Mouse (Mus musculus): ENCODE data around the gene Mitd1. TPM values are rescaled to one million over a fixed set of nuclear protein-coding genes. Genes with fewer than 3 reads are reported as not detected.

Gene Mitd1
- polyA plus RNA-seq, 1 experiment from 2014 or later = 29.0 TPM

- ATAC-seq = peak; percentile 99
- Histone ChIP-seq H3K27ac (ENCODE audit: low read length) (peak overlapping the region; percentile 94), H3K4me1 (ENCODE audit: control insufficient read depth, insufficient read depth, low read length) (0 out of 2 replicates have a peak, but pooled peaks cover 5% of the 10 kb centered on the region), H3K9me3 (ENCODE audit: control insufficient read depth, low read length) (no peaks in the 10 kb centered on the region), H3K4me3 (ENCODE audit: low read length) (peak overlapping the region; percentile 56), H3K4me2 (ENCODE audit: low read depth, low read length) (peak overlapping the region; percentile 70), H3K36me3 (ENCODE audit: control insufficient read depth, insufficient read depth, low read length) (no peaks in the 10 kb centered on the region), H3K27me3 (replicated peaks; ENCODE audit: control insufficient read depth, insufficient read depth, low read length) (no peaks in the 10 kb centered on the region), H3K9ac (ENCODE audit: low read depth, low read length) (peak overlapping the region; percentile 75)
- WGBS = 1% methylated on average over 90 of the region's 90 CpGs
These were observed 25.5 kb downstream of the Mitd1 start for GRCm38 (mm10) chr1:37864511-37865400.

GRCm38 (mm10) chr1:37850696-37851095 lies 39.5 kb downstream of the Mitd1 start:
- Histone ChIP-seq H3K9ac (ENCODE audit: low read depth, low read length) (no peak overlapping the region), H3K9me3 (ENCODE audit: control insufficient read depth, low read length) (no peaks in the 10 kb centered on the region), H3K4me1 (ENCODE audit: control insufficient read depth, insufficient read depth, low read length) (no peaks in the 10 kb centered on the region), H3K27me3 (replicated peaks; ENCODE audit: control insufficient read depth, insufficient read depth, low read length) (no peaks in the 10 kb centered on the region), H3K4me3 (ENCODE audit: low read length) (no peak overlapping the region), H3K4me2 (ENCODE audit: low read depth, low read length) (no peak overlapping the region), H3K27ac (ENCODE audit: low read length) (no peak overlapping the region), H3K36me3 (ENCODE audit: control insufficient read depth, insufficient read depth, low read length) (no peaks in the 10 kb centered on the region)
- ATAC-seq = no peak
- 60% methylated on average over 2 of the region's 2 CpGs for WGBS

DNA sequence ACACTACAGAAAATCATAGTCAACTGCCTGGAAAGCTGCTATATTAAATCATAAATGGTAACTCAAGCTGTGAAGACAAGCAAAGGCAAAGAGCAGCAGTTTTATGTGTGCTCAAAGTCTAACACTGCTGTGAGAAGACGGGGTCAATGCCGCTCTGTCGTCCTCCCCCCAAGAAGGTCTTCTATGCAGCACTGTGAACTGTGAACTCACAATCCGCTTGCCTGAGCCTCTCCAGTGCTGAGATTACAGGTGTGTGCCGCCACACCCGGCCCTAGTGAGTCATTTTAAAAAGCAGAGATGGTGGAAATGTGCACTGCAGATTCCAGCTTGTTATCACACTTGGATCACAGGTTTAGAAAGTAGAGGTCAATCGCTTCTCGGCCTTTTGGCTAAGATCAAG lies 43.3 kb downstream of the Mitd1 start:
- 71% methylated on average over 8 of the region's 8 CpGs for WGBS

GRCm38 (mm10) chr1:37831681-37832080 lies 58.5 kb downstream of the Mitd1 start:
- H3K9me3 ChIP-seq (ENCODE audit: control insufficient read depth, low read length) = no peaks in the 10 kb centered on the region
- ATAC-seq = no peak
- H3K9ac ChIP-seq (ENCODE audit: low read depth, low read length) = no peak overlapping the region
- H3K4me1 ChIP-seq (ENCODE audit: control insufficient read depth, insufficient read depth, low read length) = no peaks in the 10 kb centered on the region
- H3K36me3 ChIP-seq (ENCODE audit: control insufficient read depth, insufficient read depth, low read length) = no peaks in the 10 kb centered on the region
- H3K27ac ChIP-seq (ENCODE audit: low read length) = no peak overlapping the region
- H3K4me3 ChIP-seq (ENCODE audit: low read length) = no peak overlapping the region
- 67% methylated on average over 2 of the region's 2 CpGs for WGBS
- no peak overlapping the region for H3K4me2 ChIP-seq (ENCODE audit: low read depth, low read length)
- H3K27me3 ChIP-seq (replicated peaks; ENCODE audit: control insufficient read depth, insufficient read depth, low read length) = no peaks in the 10 kb centered on the region

More for the DNA sequence above, 43.3 kb downstream of the Mitd1 start:
- Histone ChIP-seq H3K9ac (ENCODE audit: low read depth, low read length) (no peak overlapping the region), H3K4me2 (ENCODE audit: low read depth, low read length) (no peak overlapping the region), H3K27me3 (replicated peaks; ENCODE audit: control insufficient read depth, insufficient read depth, low read length) (no peaks in the 10 kb centered on the region), H3K9me3 (ENCODE audit: control insufficient read depth, low read length) (no peaks in the 10 kb centered on the region), H3K4me1 (ENCODE audit: control insufficient read depth, insufficient read depth, low read length) (no peaks in the 10 kb centered on the region), H3K36me3 (ENCODE audit: control insufficient read depth, insufficient read depth, low read length) (no peaks in the 10 kb centered on the region), H3K4me3 (ENCODE audit: low read length) (no peak overlapping the region), H3K27ac (ENCODE audit: low read length) (no peak overlapping the region; the same call in 1 of the 2 replicates)
- peak; percentile 81 for ATAC-seq

Other genes starting within 250 kb of the Mitd1 start
- 11.1 and 12.6 TPM in 2 replicates for gene 2010300C02Rik, start 170.3 kb downstream of the Mitd1 start, polyA plus RNA-seq (2015; fragmentation: Nextera tagmentation; extraction: Ambion mirVana)
- 4.0 TPM in 2 replicates for gene Tsga10, start 24.0 kb downstream of the Mitd1 start, polyA plus RNA-seq (2015; fragmentation: Nextera tagmentation; extraction: Ambion mirVana)
- 8.4 and 9.2 TPM in 2 replicates for gene Lipt1, start 18.7 kb downstream of the Mitd1 start, polyA plus RNA-seq (2015; fragmentation: Nextera tagmentation; extraction: Ambion mirVana)
- 252 and 267 TPM in 2 replicates for gene Mrpl30, start 66 bp upstream of the Mitd1 start, polyA plus RNA-seq (2015; fragmentation: Nextera tagmentation; extraction: Ambion mirVana)
- not detected in 2 replicates for gene Lyg2, start 26.1 kb upstream of the Mitd1 start, polyA plus RNA-seq (2015; fragmentation: Nextera tagmentation; extraction: Ambion mirVana)
- gene Lyg1, start 67.3 kb upstream of the Mitd1 start, polyA plus RNA-seq (2015; fragmentation: Nextera tagmentation; extraction: Ambion mirVana) = not detected in 2 replicates
- 119 and 125 TPM in 2 replicates for gene Txndc9, start 107.5 kb upstream of the Mitd1 start, polyA plus RNA-seq (2015; fragmentation: Nextera tagmentation; extraction: Ambion mirVana)
- gene Eif5b, start 107.6 kb upstream of the Mitd1 start, polyA plus RNA-seq (2015; fragmentation: Nextera tagmentation; extraction: Ambion mirVana) = 18.4 and 21.1 TPM in 2 replicates
- gene Rev1, start 239.4 kb upstream of the Mitd1 start, polyA plus RNA-seq (2015; fragmentation: Nextera tagmentation; extraction: Ambion mirVana) = 13.5 and 16.6 TPM in 2 replicates